Mouse (Mus musculus): ENCODE results near the gene Grk1. TPM values are rescaled to one million over a fixed set of nuclear protein-coding genes. Genes with fewer than 3 reads are reported as not detected.
A peak's percentile ranks its signal among the peaks of the same experiment; 100 is the strongest.

The Grk1 gene
- polyA plus RNA-seq, 1 experiment from 2014 or later: not detected

DNA sequence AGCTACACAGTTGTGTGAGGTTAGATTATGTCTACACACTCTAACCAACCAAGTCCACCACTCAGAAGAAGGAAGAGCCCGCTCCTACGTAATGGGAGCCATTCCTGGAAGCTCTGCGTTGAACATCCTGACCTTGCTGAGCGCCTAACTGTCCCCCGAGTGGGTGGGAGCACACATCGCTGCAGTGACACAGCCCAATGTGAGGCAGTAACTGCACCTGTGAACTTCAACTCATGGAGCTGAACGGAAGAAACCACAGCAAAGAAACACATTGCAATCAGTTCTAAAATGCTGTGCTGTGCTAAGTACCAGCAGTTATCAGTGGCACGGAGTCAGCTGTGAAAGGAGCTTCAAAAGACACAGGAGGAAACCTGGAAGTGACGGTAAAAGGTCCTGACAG lies 23.3 kb downstream of the Grk1 start:
- Histone ChIP-seq H3K9ac (no peak overlapping the region), H3K27ac (replicated peaks) (no peak overlapping the region), H3K27me3 (replicated peaks) (0 out of 2 replicates have a peak, but pooled peaks cover 7% of the 10 kb centered on the region), H3K36me3 (no peaks in the 10 kb centered on the region), H3K9me3 (no peaks in the 10 kb centered on the region), H3K4me1 (peaks cover 3% of the 10 kb centered on the region; the same call in 1 of the 2 replicates), H3K4me2 (no peak overlapping the region), H3K4me3 (no peak overlapping the region)
- ATAC-seq (ENCODE audit: extremely low read depth, insufficient number of reproducible peaks, low FRiP score, low TSS enrichment): no peak
- WGBS: 76% methylated on average over 9 of the region's 9 CpGs

DNA sequence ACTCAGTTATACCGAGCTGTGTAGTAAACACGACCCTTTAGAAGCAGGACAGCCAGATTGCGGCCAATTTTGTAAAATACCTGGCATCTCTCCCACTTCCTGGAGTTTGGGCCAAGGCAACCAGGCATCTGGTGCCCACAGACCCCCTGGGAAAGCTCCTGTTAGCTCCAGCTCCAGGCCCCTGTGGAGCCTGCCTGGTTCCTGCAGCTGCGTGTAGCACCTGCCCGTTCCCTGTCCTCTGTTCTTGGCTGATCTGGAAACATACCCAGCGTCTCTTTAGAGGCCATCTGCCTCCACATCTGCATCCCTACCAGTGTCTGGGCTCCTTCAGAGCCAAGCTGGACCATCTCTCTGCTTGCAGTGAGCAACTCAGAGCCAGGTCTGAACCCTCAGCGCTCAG lies 25.5 kb downstream of the Grk1 start:
- no peak overlapping the region for H3K9ac ChIP-seq
- WGBS: 68% methylated on average over 7 of the region's 7 CpGs

DNA sequence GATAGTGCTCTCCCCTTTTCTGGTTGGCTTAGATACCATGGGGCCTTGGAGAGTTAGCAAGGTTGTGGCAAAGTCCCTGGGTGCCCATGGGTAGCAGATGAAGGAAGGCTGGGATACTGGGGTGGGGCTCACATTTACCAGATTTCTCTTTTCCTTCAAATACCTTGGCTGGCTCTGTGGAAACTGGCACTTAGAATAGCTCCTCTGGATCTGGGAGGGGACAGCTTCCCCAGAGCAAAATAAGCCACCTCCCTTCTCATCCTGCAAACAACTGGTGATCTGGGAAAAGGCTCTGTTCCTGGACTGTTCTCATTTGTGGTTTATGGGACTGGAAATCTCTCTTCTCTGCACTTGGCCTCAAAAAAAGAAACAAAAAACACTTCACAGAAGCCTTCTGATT lies 26.0 kb downstream of the Grk1 start:
- Histone ChIP-seq H3K4me2 (no peak overlapping the region), H3K9ac (no peak overlapping the region), H3K27me3 (replicated peaks) (peaks cover 32% of the 10 kb centered on the region), H3K9me3 (no peaks in the 10 kb centered on the region), H3K27ac (replicated peaks) (no peak overlapping the region), H3K4me3 (no peak overlapping the region), H3K4me1 (peaks cover 3% of the 10 kb centered on the region; the same call in 1 of the 2 replicates), H3K36me3 (no peaks in the 10 kb centered on the region)
- ATAC-seq (ENCODE audit: extremely low read depth, insufficient number of reproducible peaks, low FRiP score, low TSS enrichment): no peak

More for the DNA sequence above, 25.5 kb downstream of the Grk1 start:
- Histone ChIP-seq H3K36me3 (no peaks in the 10 kb centered on the region), H3K27ac (replicated peaks) (no peak overlapping the region), H3K27me3 (replicated peaks) (peaks cover 28% of the 10 kb centered on the region), H3K4me1 (peaks cover 3% of the 10 kb centered on the region; the same call in 1 of the 2 replicates), H3K4me2 (no peak overlapping the region), H3K9me3 (no peaks in the 10 kb centered on the region), H3K4me3 (no peak overlapping the region)
- ATAC-seq (ENCODE audit: extremely low read depth, insufficient number of reproducible peaks, low FRiP score, low TSS enrichment): no peak

DNA sequence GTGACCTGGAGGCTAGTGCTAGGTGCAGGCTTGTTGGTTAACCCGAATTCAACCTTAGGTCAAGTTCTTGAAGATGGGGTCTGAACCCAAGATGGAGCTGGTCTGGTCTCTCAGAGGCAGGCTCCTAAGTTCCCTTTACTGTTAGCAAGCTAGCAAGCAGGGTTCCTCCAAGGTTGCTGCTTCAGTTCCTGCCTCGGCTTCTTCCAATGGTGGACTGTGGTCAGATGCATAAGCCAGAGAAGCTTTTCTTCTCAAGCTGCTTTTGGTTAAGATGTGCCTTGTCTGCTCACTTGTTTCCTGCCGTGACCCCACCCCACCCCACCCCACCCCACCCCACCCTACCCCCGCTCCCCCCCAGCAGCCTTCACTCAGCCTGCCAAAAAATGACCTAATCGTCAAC lies 28.2 kb downstream of the Grk1 start:
- no peak for ATAC-seq (ENCODE audit: extremely low read depth, insufficient number of reproducible peaks, low FRiP score, low TSS enrichment)
- Histone ChIP-seq H3K27ac (replicated peaks) (no peak overlapping the region), H3K9ac (no peak overlapping the region), H3K4me1 (no peaks in the 10 kb centered on the region), H3K36me3 (no peaks in the 10 kb centered on the region), H3K9me3 (no peaks in the 10 kb centered on the region), H3K27me3 (replicated peaks) (peaks cover 47% of the 10 kb centered on the region), H3K4me3 (no peak overlapping the region), H3K4me2 (no peak overlapping the region)
- WGBS: 67% methylated on average over 5 of the region's 5 CpGs

DNA sequence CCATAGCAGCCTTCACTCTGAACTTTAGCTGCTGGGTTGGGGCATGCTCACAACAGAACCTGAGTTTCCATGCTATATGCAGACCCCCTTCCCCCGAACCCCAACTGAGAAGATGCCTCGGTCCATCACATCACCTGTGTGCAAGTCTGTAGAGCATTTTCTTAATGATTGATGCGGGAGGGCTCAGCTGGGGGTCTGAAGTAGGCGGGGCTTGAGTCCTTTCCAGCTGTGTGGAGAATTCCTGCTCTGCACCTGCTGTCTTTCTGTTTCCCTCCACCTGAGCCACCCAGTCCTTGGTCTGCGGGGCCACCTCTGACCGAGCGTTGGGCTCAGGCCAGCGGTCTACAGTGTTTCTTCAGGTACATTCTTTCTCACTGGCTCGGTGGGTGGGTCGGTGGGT lies 30.0 kb downstream of the Grk1 start, which contains the start of gene Tmem255b:
Gene Tmem255b (plus strand): TSS at position 301 of the 400 bp plus-strand sequence.
- no peaks in the 10 kb centered on the region for H3K4me1 ChIP-seq
- WGBS: 30% methylated on average over 10 of the region's 10 CpGs
- no peak within 1 kb of the TSS for H3K27ac ChIP-seq (replicated peaks)
- 0 out of 2 replicates have a peak within 1 kb of the TSS, but pooled peaks have one; percentile 16 for H3K4me2 ChIP-seq
- no peak for ATAC-seq (ENCODE audit: extremely low read depth, insufficient number of reproducible peaks, low FRiP score, low TSS enrichment)
- H3K36me3 ChIP-seq: no peaks in the 10 kb centered on the region
- 0 out of 2 replicates have a peak within 1 kb of the TSS, but pooled peaks have one; percentile 2 for H3K4me3 ChIP-seq
- peaks cover 51% of the 10 kb centered on the region for H3K27me3 ChIP-seq (replicated peaks)
- H3K9me3 ChIP-seq: no peaks in the 10 kb centered on the region
- no peak within 1 kb of the TSS for H3K9ac ChIP-seq

DNA sequence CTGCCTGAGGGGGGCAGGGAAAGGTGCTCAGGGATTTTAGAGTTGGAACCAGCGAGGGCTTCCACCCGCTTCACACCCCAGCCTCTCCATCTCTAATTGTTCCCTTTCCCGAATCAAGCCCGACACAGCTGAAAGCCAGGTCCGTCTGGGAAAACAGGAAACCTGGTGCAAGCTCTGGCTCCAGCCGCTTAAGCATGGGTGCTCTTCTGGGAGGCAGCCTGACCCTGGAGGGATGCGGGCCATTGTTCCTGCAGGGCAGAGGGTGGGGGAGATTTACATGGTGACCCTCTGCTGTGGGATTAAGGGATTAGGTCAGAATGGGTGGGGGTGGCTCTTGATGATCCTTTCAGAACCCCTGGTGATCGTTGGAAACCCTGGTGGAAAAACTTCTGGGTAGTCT lies 31.2 kb downstream of the Grk1 start:
- WGBS: 14% methylated on average over 8 of the region's 8 CpGs
- no peaks in the 10 kb centered on the region for H3K36me3 ChIP-seq
- H3K9me3 ChIP-seq: no peaks in the 10 kb centered on the region
- 0 out of 2 replicates have a peak overlapping the region, but pooled peaks have one; percentile 16 for H3K4me2 ChIP-seq
- peaks cover 51% of the 10 kb centered on the region for H3K27me3 ChIP-seq (replicated peaks)
- ATAC-seq (ENCODE audit: extremely low read depth, insufficient number of reproducible peaks, low FRiP score, low TSS enrichment): no peak
- H3K27ac ChIP-seq (replicated peaks): no peak overlapping the region
- no peaks in the 10 kb centered on the region for H3K4me1 ChIP-seq
- no peak overlapping the region for H3K9ac ChIP-seq
- H3K4me3 ChIP-seq: 0 out of 2 replicates have a peak overlapping the region, but pooled peaks have one; percentile 2

DNA sequence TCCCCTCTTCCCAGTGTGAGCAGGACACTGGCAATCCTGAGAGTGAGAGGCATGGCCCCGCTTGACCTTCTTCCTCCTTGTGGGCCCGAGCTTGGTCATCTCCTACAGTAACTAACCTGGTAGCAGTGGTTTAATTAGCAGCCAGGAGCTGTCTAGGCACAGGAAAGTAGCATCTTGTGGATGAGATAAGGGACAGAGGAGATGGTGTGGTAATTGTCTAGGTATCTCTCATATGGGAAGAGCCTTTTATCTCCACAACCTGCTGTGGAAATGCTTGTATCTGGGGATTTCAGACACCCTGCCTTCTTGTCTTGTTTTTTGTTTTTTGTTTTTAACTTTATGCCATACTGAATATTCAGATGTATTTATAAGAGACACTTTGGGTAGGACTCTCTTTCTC lies 32.6 kb downstream of the Grk1 start:
- H3K27ac ChIP-seq (replicated peaks): no peak overlapping the region
- H3K4me3 ChIP-seq: no peak overlapping the region
- WGBS: 83% methylated on average over 2 of the region's 2 CpGs
- no peak for ATAC-seq (ENCODE audit: extremely low read depth, insufficient number of reproducible peaks, low FRiP score, low TSS enrichment)
- no peak overlapping the region for H3K4me2 ChIP-seq
- no peaks in the 10 kb centered on the region for H3K4me1 ChIP-seq
- no peaks in the 10 kb centered on the region for H3K36me3 ChIP-seq
- H3K9ac ChIP-seq: no peak overlapping the region
- H3K27me3 ChIP-seq (replicated peaks): peaks cover 51% of the 10 kb centered on the region
- H3K9me3 ChIP-seq: no peaks in the 10 kb centered on the region

DNA sequence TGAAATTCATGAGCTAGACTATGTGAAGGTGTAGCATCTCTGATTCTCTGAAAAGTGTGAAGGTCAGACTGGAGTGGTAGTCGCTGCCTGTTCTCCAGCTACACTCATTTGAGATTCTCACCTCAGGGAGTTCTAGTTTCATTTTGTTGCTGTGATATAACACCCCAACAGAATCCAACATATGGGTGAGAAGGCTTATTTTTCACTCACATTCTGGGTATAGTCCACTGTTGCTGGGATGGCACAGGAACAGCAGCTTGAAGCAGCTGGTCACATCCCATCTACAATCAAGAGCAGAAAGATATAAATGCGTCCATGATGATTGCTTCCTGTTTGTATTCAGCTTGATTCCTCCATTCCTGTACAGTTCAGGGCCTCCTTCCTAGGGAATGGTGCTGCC lies 37.3 kb downstream of the Grk1 start:
- Histone ChIP-seq H3K4me3 (no peak overlapping the region), H3K27ac (replicated peaks) (no peak overlapping the region), H3K4me2 (no peak overlapping the region), H3K9me3 (no peaks in the 10 kb centered on the region), H3K36me3 (no peaks in the 10 kb centered on the region), H3K27me3 (replicated peaks) (peaks cover 19% of the 10 kb centered on the region), H3K4me1 (no peaks in the 10 kb centered on the region), H3K9ac (no peak overlapping the region)
- WGBS: 82% methylated on average over 2 of the region's 2 CpGs
- no peak for ATAC-seq (ENCODE audit: extremely low read depth, insufficient number of reproducible peaks, low FRiP score, low TSS enrichment)

DNA sequence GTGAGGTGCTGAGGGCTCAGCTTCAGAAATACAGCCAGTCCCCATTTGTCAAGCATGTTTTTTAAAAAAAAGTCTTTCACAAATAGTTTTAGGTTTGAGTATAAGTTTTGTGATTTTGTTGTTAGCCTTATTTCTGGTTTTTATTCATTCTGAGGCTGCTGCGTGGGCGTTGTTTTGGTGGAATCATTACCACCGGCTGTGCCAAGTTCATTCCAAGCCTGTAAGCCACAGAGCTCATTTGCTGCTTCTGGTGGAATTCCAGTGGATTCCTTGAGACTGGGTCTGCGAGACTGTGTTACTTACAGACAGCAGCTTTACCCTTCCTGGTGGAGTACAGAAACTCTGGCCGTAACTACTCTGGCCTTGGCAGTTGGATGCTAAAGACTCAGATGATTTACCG lies 41.6 kb downstream of the Grk1 start:
- no peak for ATAC-seq (ENCODE audit: extremely low read depth, insufficient number of reproducible peaks, low FRiP score, low TSS enrichment)
- no peak overlapping the region for H3K4me3 ChIP-seq
- H3K36me3 ChIP-seq: no peaks in the 10 kb centered on the region
- no peak overlapping the region for H3K9ac ChIP-seq
- WGBS: 86% methylated on average over 6 of the region's 6 CpGs
- H3K4me1 ChIP-seq: no peaks in the 10 kb centered on the region
- H3K27ac ChIP-seq (replicated peaks): no peak overlapping the region
- H3K4me2 ChIP-seq: no peak overlapping the region
- no peaks in the 10 kb centered on the region for H3K9me3 ChIP-seq
- peaks cover 12% of the 10 kb centered on the region for H3K27me3 ChIP-seq (replicated peaks)

DNA sequence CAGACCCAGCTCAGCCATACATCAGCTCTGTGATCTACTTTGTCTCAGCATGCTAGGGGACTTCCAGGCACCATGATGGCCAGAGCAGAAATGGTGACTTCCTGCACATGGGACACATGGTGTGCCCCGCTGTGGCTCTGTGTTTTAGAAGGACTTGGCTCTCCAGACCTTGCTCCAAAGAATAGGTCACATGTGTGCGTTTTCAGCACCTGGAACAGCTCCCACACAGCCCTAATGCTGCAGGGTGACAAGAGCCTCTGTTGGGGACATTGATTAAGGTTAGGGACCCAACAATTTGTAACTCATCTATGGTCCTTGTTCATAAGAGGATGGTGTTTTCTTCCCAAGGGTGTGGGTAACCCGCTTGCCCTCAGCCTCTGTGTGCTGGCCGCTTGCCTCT lies 43.3 kb downstream of the Grk1 start:
- Histone ChIP-seq H3K4me2 (no peak overlapping the region), H3K27me3 (replicated peaks) (peaks cover 12% of the 10 kb centered on the region), H3K4me3 (no peak overlapping the region), H3K27ac (replicated peaks) (no peak overlapping the region), H3K36me3 (no peaks in the 10 kb centered on the region), H3K9ac (no peak overlapping the region), H3K9me3 (no peaks in the 10 kb centered on the region), H3K4me1 (no peaks in the 10 kb centered on the region)
- ATAC-seq (ENCODE audit: extremely low read depth, insufficient number of reproducible peaks, low FRiP score, low TSS enrichment): no peak
- WGBS: 46% methylated on average over 4 of the region's 4 CpGs

DNA sequence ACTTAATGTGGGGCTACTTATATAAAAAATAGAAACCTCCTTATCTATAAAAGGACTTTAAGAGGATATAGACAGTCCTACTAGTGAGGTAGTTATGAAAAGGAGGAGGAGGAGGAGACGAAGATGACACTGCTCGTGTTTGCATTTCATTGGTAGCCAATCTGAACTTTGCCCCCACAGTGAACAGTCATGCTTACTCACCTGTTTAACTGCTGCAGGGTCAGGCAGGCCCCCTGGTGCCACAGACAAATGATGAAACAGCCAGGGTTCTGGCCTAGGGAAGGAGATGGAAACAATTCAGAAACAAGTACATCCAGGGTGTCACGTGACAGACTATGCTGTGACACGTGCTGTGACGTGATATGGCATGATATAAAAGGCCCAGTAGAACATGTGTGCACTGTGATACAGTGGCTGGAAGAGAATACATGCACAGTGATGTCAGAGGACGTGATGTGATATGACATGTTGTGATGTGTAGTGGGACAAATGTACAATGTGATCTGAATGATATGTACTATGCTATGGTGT lies 46.9 kb downstream of the Grk1 start:
- H3K36me3 ChIP-seq: no peaks in the 10 kb centered on the region
- H3K27ac ChIP-seq (replicated peaks): no peak overlapping the region
- no peak for ATAC-seq (ENCODE audit: extremely low read depth, insufficient number of reproducible peaks, low FRiP score, low TSS enrichment)
- WGBS: 63% methylated on average over 6 of the region's 6 CpGs
- peaks cover 11% of the 10 kb centered on the region for H3K27me3 ChIP-seq (replicated peaks)
- H3K4me3 ChIP-seq: no peak overlapping the region
- no peaks in the 10 kb centered on the region for H3K9me3 ChIP-seq
- H3K9ac ChIP-seq: no peak overlapping the region
- no peak overlapping the region for H3K4me2 ChIP-seq
- no peaks in the 10 kb centered on the region for H3K4me1 ChIP-seq

DNA sequence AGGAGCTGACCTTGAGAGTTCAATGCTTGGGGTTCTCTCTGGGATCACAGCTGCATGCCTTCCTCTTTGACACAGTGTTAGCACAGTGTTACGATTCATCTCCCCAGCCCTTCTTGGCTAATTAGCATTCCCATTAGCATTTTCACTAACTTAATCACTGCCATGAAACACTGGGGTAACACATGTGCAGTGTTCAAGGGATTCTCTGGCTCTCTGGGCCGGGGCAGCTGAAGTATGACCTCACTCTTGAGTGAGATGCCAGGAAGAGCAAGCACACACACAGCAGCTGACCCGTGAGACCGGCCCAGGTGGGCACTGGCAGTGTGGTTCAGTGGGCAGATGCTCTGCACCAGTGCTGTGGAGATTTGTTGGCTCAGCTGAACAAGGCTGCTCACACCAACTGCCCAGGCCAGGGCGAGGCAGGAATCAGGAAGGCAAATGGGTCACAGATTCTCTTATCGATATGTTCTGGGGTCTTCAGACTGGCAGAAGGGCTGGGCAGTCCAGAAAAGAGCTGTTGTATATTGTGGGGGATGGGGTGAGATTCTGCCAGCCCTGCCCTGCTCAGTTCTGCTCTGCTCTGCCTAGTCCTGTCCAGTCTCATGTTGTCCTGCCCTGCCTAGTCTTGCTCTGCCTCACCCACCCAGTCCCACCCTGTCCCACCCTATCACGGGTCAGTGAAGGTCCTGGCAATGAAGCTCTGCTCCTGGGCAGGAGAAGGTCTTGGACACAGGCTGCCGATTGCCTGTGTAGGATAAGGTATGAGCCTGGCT lies 49.6 kb downstream of the Grk1 start:
- ATAC-seq (ENCODE audit: extremely low read depth, insufficient number of reproducible peaks, low FRiP score, low TSS enrichment): no peak
- H3K4me2 ChIP-seq: no peak overlapping the region
- H3K4me1 ChIP-seq: no peaks in the 10 kb centered on the region
- H3K4me3 ChIP-seq: no peak overlapping the region
- H3K36me3 ChIP-seq: no peaks in the 10 kb centered on the region
- whole genome bisulfite sequencing: 66% methylated on average over 8 of the region's 8 CpGs
- peaks cover 3% of the 10 kb centered on the region for H3K27me3 ChIP-seq (replicated peaks)
- no peak overlapping the region for H3K9ac ChIP-seq
- H3K9me3 ChIP-seq: no peaks in the 10 kb centered on the region
- H3K27ac ChIP-seq (replicated peaks): no peak overlapping the region
